Mouse (Mus musculus): ENCODE measurements around the gene Ift140. TPM values are rescaled to one million over a fixed set of nuclear protein-coding genes. Genes with fewer than 3 reads are reported as not detected.

Ift140 gene
- total and polyA plus RNA-seq, 3 experiments = 3.4 to 9.0 TPM; not detected in 1

- H3K4me1 ChIP-seq (ENCODE audit: control insufficient read depth in 1 of 2, insufficient read depth in 2 of 2, low read length in 2 of 2) = no peaks in the 10 kb centered on the region
- no peaks in the 10 kb centered on the region for H3K79me2 ChIP-seq (ENCODE audit: control insufficient read depth, insufficient read depth, low read length, poor library complexity)
- no peaks in the 10 kb centered on the region for H3K9me3 ChIP-seq (replicated peaks; ENCODE audit: insufficient read depth, low read length)
- no peak for DNase-seq (ENCODE audit: low read depth, low spot score)
- no peaks in the 10 kb centered on the region for H3K27me3 ChIP-seq (ENCODE audit: control insufficient read depth in 1 of 2, insufficient read depth in 2 of 2, low read length in 2 of 2)
- no peak overlapping the region for H3K27ac ChIP-seq (ENCODE audit: control insufficient read depth, low read depth, low read length)
- no peak for TF ChIP-seq ZNF384 (IDR thresholded peaks at IDR 0.05; ENCODE audit: low read depth, low read length)
- no peak for TF ChIP-seq POLR2AphosphoS2 (IDR thresholded peaks at IDR 0.05; ENCODE audit: low read length)
- no peak for TF ChIP-seq E2F4 (IDR thresholded peaks at IDR 0.05; ENCODE audit: borderline replicate concordance, low read depth, low read length)
- no peak for TF ChIP-seq JUND (IDR thresholded peaks at IDR 0.05; ENCODE audit: low read depth, low read length)
- no peak for TF ChIP-seq RCOR1 (IDR thresholded peaks at IDR 0.05; ENCODE audit: low read depth, low read length)
- TF ChIP-seq CTCF (IDR thresholded peaks at IDR 0.05 in 2 of 3, conservative IDR thresholded peaks at IDR 0.05 in 1 of 3; ENCODE audit: control insufficient read depth in 1 of 3, insufficient read depth in 1 of 3, low read depth in 2 of 3, low read length in 3 of 3, poor library complexity in 1 of 3, severe bottlenecking in 1 of 3) = no peak
- TF ChIP-seq USF1 (IDR thresholded peaks at IDR 0.05; ENCODE audit: low read depth, low read length) = no peak
- TF ChIP-seq MYB (IDR thresholded peaks at IDR 0.05; ENCODE audit: low read depth, low read length) = no peak
- H3K4me3 ChIP-seq (ENCODE audit: control insufficient read depth in 1 of 2, insufficient read depth in 1 of 2, low read depth in 2 of 2, low read length in 2 of 2) = no peak overlapping the region
- H3K36me3 ChIP-seq (ENCODE audit: control insufficient read depth in 1 of 2, insufficient read depth in 2 of 2, low read length in 2 of 2) = no peaks in the 10 kb centered on the region
- H3K9ac ChIP-seq (ENCODE audit: control insufficient read depth, low read depth, low read length, poor library complexity, severe bottlenecking) = no peak overlapping the region
These were observed 29.4 kb downstream of the Ift140 start for GRCm38 (mm10) chr17:25045281-25045680.

DNA sequence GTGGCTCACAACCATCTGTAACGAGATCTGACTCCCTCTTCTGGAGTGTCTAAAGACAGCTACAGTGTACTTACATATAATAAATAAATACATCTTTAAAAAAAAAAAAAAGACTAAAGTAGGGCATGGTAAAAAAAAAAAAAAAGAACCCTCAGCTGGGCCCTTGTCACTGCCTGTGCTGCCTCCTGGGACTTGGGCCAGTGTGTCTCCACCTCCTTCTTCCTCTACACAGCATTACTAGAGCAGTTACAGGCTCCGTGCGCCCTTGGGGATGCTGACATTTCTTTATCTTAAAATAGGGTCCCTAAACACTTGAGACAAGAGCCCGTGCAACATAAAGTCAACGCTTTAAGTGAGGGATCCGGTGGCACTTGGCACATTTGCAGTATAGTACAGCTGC lies 31.3 kb downstream of the Ift140 start:
- Histone ChIP-seq H3K9me3 (replicated peaks; ENCODE audit: insufficient read depth, low read length) (no peaks in the 10 kb centered on the region), H3K27me3 (ENCODE audit: control insufficient read depth in 1 of 2, insufficient read depth in 2 of 2, low read length in 2 of 2) (no peaks in the 10 kb centered on the region), H3K79me2 (ENCODE audit: control insufficient read depth, insufficient read depth, low read length, poor library complexity) (no peaks in the 10 kb centered on the region), H3K36me3 (ENCODE audit: control insufficient read depth in 1 of 2, insufficient read depth in 2 of 2, low read length in 2 of 2) (no peaks in the 10 kb centered on the region), H3K4me3 (ENCODE audit: control insufficient read depth in 1 of 2, insufficient read depth in 1 of 2, low read depth in 2 of 2, low read length in 2 of 2) (no peak overlapping the region), H3K9ac (ENCODE audit: control insufficient read depth, low read depth, low read length, poor library complexity, severe bottlenecking) (no peak overlapping the region), H3K4me1 (ENCODE audit: control insufficient read depth in 1 of 2, insufficient read depth in 2 of 2, low read length in 2 of 2) (no peaks in the 10 kb centered on the region), H3K27ac (ENCODE audit: control insufficient read depth, low read depth, low read length) (no peak overlapping the region)
- no peak for TF ChIP-seq MYB (IDR thresholded peaks at IDR 0.05; ENCODE audit: low read depth, low read length)
- no peak for TF ChIP-seq USF1 (IDR thresholded peaks at IDR 0.05; ENCODE audit: low read depth, low read length)
- TF ChIP-seq JUND (IDR thresholded peaks at IDR 0.05; ENCODE audit: low read depth, low read length) = no peak
- no peak for TF ChIP-seq UBTF (IDR thresholded peaks at IDR 0.05; ENCODE audit: borderline replicate concordance, insufficient read depth, low read depth, low read length)
- no peak for TF ChIP-seq ETS1 (IDR thresholded peaks at IDR 0.05; ENCODE audit: low read depth, low read length)
- no peak for TF ChIP-seq E2F4 (IDR thresholded peaks at IDR 0.05; ENCODE audit: borderline replicate concordance, low read depth, low read length)
- no peak for TF ChIP-seq MEF2A (IDR thresholded peaks at IDR 0.05; ENCODE audit: extremely low read depth, insufficient replicate concordance, low read depth, low read length, poor library complexity, severe bottlenecking)
- TF ChIP-seq ZKSCAN1 (IDR thresholded peaks at IDR 0.05; ENCODE audit: low read depth, low read length) = no peak
- TF ChIP-seq MAZ (IDR thresholded peaks at IDR 0.05; ENCODE audit: low read depth, low read length) = no peak
- no peak for TF ChIP-seq RCOR1 (IDR thresholded peaks at IDR 0.05; ENCODE audit: low read depth, low read length)
- TF ChIP-seq CHD2 (IDR thresholded peaks at IDR 0.05; ENCODE audit: low read length) = no peak
- no peak for TF ChIP-seq MXI1 (IDR thresholded peaks at IDR 0.05; ENCODE audit: low read depth, low read length)
- no peak for TF ChIP-seq SMC3 (IDR thresholded peaks at IDR 0.05; ENCODE audit: low read depth, low read length)
- TF ChIP-seq SIN3A (IDR thresholded peaks at IDR 0.05; ENCODE audit: low read length) = no peak
- TF ChIP-seq ELF1 (IDR thresholded peaks at IDR 0.05; ENCODE audit: low read depth, low read length) = no peak
- no peak for DNase-seq (ENCODE audit: low read depth, low spot score)

Data from MEL (cell line).